Mouse (Mus musculus) Patski (cell line): ENCODE measurements around the gene Eefsec. TPM values are rescaled to one million over a fixed set of nuclear protein-coding genes. Genes with fewer than 3 reads are reported as not detected.
A peak's percentile ranks its signal among the peaks of the same experiment; 100 is the strongest.

ENCODE experiments used
- ATAC-seq: fragments of 100-300 bp; one replicate; pipeline ENCODE4 v1.8.0; 2021
- CTCF ChIA-PET: fragments of 350-600 bp; sonication (Branson Sonifier 250); formaldehyde crosslinking; loops from one replicate; lab custom pipeline; 2022; ENCODE audit warnings: inconsistent platforms; lab: Charles Lee
- POLR2A ChIA-PET: fragments of 350-600 bp; sonication (Branson Sonifier 250); formaldehyde crosslinking; loops from one replicate; lab custom pipeline; 2022; ENCODE audit warnings: antibody characterized with exemption, inconsistent platforms; lab: Charles Lee
- DNase-seq: peaks from one replicate; pipeline ENCODE4 v3.0.0-alpha.2; 2011; ENCODE audit warnings: low read depth, low spot score
- H3K27me3 ChIP-seq: fragments of 371-371 bp; one replicate; pipeline ENCODE4 v1.5.1; 2021
- CTCF ChIP-seq: fragments of 100-300 bp; IDR thresholded peaks from one replicate; pipeline ENCODE4 v1.5.1; 2021
- in situ Hi-C: fragments of 300-500 bp; cut with MboI; formaldehyde crosslinking; loops from 3 replicates; pipeline ENCODE4 v1.11.1; 2018; ENCODE audit warnings: low pct_unique_long_range_greater_than_20kb, mixed read lengths
- polyA plus RNA-seq: library from polyadenylated mRNA; unstranded; gene quantifications from one replicate; pipeline ENCODE4 v1.2.3, GENCODE M21; 2021

The Eefsec gene
- polyA plus RNA-seq, 1 experiment from 2014 or later: 14.9 TPM

GRCm38 (mm10) chr6:88431202-88431601 lies 15.1 kb downstream of the Eefsec start:
- ChIA-PET CTCF (interaction anchor here (0.7 to 1.7 kb wide), 3 partner anchors 9 to 308 kb away, joined by 3 to 4 read pairs (median 3); no protein-coding TSS in a partner anchor), POLR2A (no interaction called here)
- DNase-seq: no peak
- no peaks in the 10 kb centered on the region for H3K27me3 ChIP-seq
- in situ Hi-C loops: loop anchor here (5.0 to 10.0 kb wide), 2 partner anchors 239 to 306 kb away; partner anchors contain the start of gene Gata2
- no peak for ATAC-seq
- TF ChIP-seq CTCF: peak; percentile 75

- CTCF ChIA-PET: no interaction called here
- no peaks in the 10 kb centered on the region for H3K27me3 ChIP-seq
- TF ChIP-seq CTCF: no peak
- DNase-seq (peak; percentile 7), ATAC-seq (no peak)
- in situ Hi-C loops: no loop called here
- POLR2A ChIA-PET: interaction anchor here (0.7 kb wide), 1 partner anchor 9 kb away, joined by 3 read pairs; no protein-coding TSS in a partner anchor
These were observed 30.1 kb downstream of the Eefsec start for GRCm38 (mm10) chr6:88416130-88416758.

DNA sequence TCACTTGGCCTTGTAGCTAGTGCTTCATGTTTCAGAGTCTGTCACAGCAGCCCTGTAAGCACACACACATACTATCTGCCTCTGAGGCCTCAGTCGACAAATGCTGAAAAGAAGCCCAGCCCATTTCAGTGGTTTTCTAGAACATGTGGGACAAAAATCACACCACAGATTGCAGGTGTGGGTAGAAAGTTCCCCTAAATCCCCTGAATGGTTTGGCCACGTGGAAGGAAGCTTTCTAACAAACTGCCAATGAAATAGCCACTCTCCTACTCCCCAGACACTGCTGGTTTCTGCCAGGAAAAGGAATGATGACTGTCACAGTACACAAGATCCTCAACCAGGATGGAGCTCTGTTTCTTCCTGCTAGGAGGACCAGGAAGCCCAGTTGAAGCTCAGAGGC lies 33.7 kb downstream of the Eefsec start:
- ChIA-PET POLR2A (interaction anchor here (0.6 kb wide), 1 partner anchor 21 kb away, joined by 4 read pairs; no protein-coding TSS in a partner anchor), CTCF (no interaction called here)
- ATAC-seq: no peak
- DNase-seq: no peak
- TF ChIP-seq CTCF: no peak
- no peaks in the 10 kb centered on the region for H3K27me3 ChIP-seq
- in situ Hi-C loops: no loop called here

GRCm38 (mm10) chr6:88409492-88409891 lies 36.8 kb downstream of the Eefsec start:
- H3K27me3 ChIP-seq: no peaks in the 10 kb centered on the region
- in situ Hi-C loops: no loop called here
- TF ChIP-seq CTCF: no peak
- ChIA-PET POLR2A (interaction anchor here (0.6 kb wide), 1 partner anchor 17 kb away, joined by 3 read pairs; no protein-coding TSS in a partner anchor), CTCF (interaction anchor here (2.7 kb wide), 1 partner anchor 17 kb away, joined by 6 read pairs; no protein-coding TSS in a partner anchor)
- DNase-seq (no peak), ATAC-seq (no peak)

- CTCF ChIA-PET: no interaction called here
- DNase-seq (no peak), ATAC-seq (no peak)
- H3K27me3 ChIP-seq: no peaks in the 10 kb centered on the region
- TF ChIP-seq CTCF: no peak
- POLR2A ChIA-PET: no interaction called here
- in situ Hi-C loops: no loop called here
These were observed 45.9 kb downstream of the Eefsec start for GRCm38 (mm10) chr6:88400451-88400850.

- ChIA-PET POLR2A (interaction anchor here (0.7 kb wide), 1 partner anchor 21 kb away, joined by 3 read pairs; no protein-coding TSS in a partner anchor), CTCF (interaction anchor here (0.7 kb wide), 1 partner anchor 343 kb away, joined by 3 read pairs; no protein-coding TSS in a partner anchor)
- H3K27me3 ChIP-seq: no peaks in the 10 kb centered on the region
- no peak for DNase-seq
- no peak for ATAC-seq
- TF ChIP-seq CTCF: peak; percentile 33
- in situ Hi-C loops: no loop called here
These were observed 48.4 kb downstream of the Eefsec start for GRCm38 (mm10) chr6:88397985-88398384.

GRCm38 (mm10) chr6:88388946-88389345 lies 57.4 kb downstream of the Eefsec start:
- DNase-seq (no peak), ATAC-seq (no peak)
- CTCF ChIA-PET: no interaction called here
- POLR2A ChIA-PET: no interaction called here
- in situ Hi-C loops: no loop called here
- no peak for TF ChIP-seq CTCF
- H3K27me3 ChIP-seq: no peaks in the 10 kb centered on the region

- TF ChIP-seq CTCF: no peak
- in situ Hi-C loops: no loop called here
- POLR2A ChIA-PET: no interaction called here
- DNase-seq (no peak), ATAC-seq (no peak)
- CTCF ChIA-PET: interaction anchor here (0.6 kb wide), 1 partner anchor 43 kb away, joined by 3 read pairs; no protein-coding TSS in a partner anchor
- no peaks in the 10 kb centered on the region for H3K27me3 ChIP-seq
These were observed 58.3 kb downstream of the Eefsec start for GRCm38 (mm10) chr6:88387836-88388724.

DNA sequence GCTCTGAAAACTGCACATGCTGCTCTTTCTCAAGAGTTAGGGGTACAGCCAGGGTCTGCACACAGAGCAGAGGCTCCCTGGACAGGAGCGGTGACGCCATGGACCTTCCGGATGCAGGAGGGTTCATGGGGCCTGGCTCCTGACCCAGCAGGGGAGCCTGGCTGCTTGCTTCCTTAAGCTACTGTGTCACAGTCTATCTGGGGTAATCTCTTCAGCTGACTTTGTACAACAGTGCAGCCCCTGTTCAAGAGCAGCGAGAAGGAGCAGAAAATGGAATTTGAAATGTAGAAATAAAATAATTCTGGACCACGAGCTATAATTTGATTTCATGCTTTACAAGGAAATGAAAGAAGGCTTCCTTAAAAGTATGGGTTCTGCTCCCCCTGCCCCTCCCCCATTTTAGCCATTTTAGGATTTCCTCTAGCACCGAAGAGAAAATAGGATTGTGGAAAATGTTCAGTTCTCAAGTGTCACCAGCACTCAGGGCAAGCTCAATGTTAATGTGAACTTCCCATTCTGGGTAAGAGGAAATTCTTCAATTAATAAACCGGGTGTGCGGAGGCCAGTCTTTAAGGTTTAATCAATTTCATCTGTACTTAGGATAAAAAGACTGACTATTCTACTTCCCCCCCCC lies 61.8 kb downstream of the Eefsec start:
- CTCF ChIA-PET: interaction anchor here (1.2 kb wide), 1 partner anchor 13 kb away, joined by 3 read pairs; no protein-coding TSS in a partner anchor
- DNase-seq: no peak
- H3K27me3 ChIP-seq: no peaks in the 10 kb centered on the region
- TF ChIP-seq CTCF: no peak
- POLR2A ChIA-PET: no interaction called here
- ATAC-seq: no peak
- in situ Hi-C loops: no loop called here

GRCm38 (mm10) chr6:88383734-88384133 lies 62.6 kb downstream of the Eefsec start:
- in situ Hi-C loops: no loop called here
- no peaks in the 10 kb centered on the region for H3K27me3 ChIP-seq
- POLR2A ChIA-PET: no interaction called here
- CTCF ChIA-PET: interaction anchor here (1.2 kb wide), 1 partner anchor 12 kb away, joined by 3 read pairs; no protein-coding TSS in a partner anchor
- ATAC-seq (no peak), DNase-seq (no peak)
- no peak for TF ChIP-seq CTCF
